Mouse (Mus musculus): ENCODE data around the gene Chst2. TPM values are rescaled to one million over a fixed set of nuclear protein-coding genes. Genes with fewer than 3 reads are reported as not detected.

Chst2 gene
- 2.2 and 2.9 TPM in 2 replicates for polyA plus RNA-seq (2014; fragmentation: Nextera tagmentation; extraction: Ambion mirVana)

GRCm38 (mm10) chr9:95406571-95407561 lies at the start of gene Chst2:
Gene Chst2 (minus strand): TSS chr9:95406722.
- under 1% methylated on average over 75 of the region's 102 CpGs for WGBS (ENCODE audit: insufficient replicate concordance)
- H3K4me3 ChIP-seq (ENCODE audit: low read depth, low read length) = peak within 1 kb of the TSS; percentile 65
- 0 out of 2 replicates have a peak, but pooled peaks cover 2% of the 10 kb centered on the region for H3K4me1 ChIP-seq (ENCODE audit: control insufficient read depth, insufficient read depth, low read length)
- peak within 1 kb of the TSS; percentile 75 for H3K9ac ChIP-seq (ENCODE audit: low read depth, low read length)
- peaks cover 13% of the 10 kb centered on the region for H3K27me3 ChIP-seq (ENCODE audit: control insufficient read depth, insufficient read depth, low read length)
- peak within 1 kb of the TSS; percentile 46; the same call in 1 of the 2 replicates for H3K27ac ChIP-seq (ENCODE audit: low read depth, low read length)
- peak within 1 kb of the TSS; percentile 96 for H3K4me2 ChIP-seq
- no peaks in the 10 kb centered on the region for H3K36me3 ChIP-seq (ENCODE audit: control insufficient read depth, insufficient read depth, low read length)
- no peaks in the 10 kb centered on the region for H3K9me3 ChIP-seq (replicated peaks; ENCODE audit: control insufficient read depth, low read length)
- peak; percentile 87 for ATAC-seq (replicated peaks; ENCODE audit: insufficient number of reproducible peaks, low FRiP score, low TSS enrichment)

- no peak for ATAC-seq (replicated peaks; ENCODE audit: insufficient number of reproducible peaks, low FRiP score, low TSS enrichment)
- 61% methylated on average over 3 of the region's 3 CpGs for WGBS (ENCODE audit: insufficient replicate concordance)
- H3K9ac ChIP-seq (ENCODE audit: low read depth, low read length) = no peak overlapping the region
- H3K4me2 ChIP-seq = no peak overlapping the region
- H3K4me3 ChIP-seq (ENCODE audit: low read depth, low read length) = no peak overlapping the region
- H3K4me1 ChIP-seq (ENCODE audit: control insufficient read depth, insufficient read depth, low read length) = peaks cover 2% of the 10 kb centered on the region; the same call in 1 of the 2 replicates
- no peaks in the 10 kb centered on the region for H3K36me3 ChIP-seq (ENCODE audit: control insufficient read depth, insufficient read depth, low read length)
- no peak overlapping the region for H3K27ac ChIP-seq (ENCODE audit: low read depth, low read length)
- H3K9me3 ChIP-seq (replicated peaks; ENCODE audit: control insufficient read depth, low read length) = no peaks in the 10 kb centered on the region
- H3K27me3 ChIP-seq (ENCODE audit: control insufficient read depth, insufficient read depth, low read length) = no peaks in the 10 kb centered on the region
Observed at GRCm38 (mm10) chr9:95451931-95452330, 45.4 kb upstream of the Chst2 start.

DNA sequence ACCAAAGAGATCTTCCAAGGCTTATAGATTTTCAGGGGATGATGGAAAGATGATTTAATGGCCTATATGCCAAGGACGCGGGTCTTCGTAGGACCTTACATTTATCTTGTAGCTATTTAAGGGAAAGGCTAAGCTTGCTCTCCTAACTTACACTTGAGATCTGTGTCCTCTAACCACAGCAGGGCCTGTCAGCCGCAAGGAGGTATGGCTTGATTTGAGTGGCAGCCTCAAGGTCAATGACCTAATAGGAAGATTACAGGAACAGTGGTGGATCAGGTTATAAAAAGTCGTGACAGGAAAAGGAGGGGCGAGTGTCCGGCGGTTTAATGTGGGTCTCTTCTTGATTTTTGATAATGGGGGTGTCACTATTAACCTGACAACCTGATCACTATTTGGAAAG lies 44.1 kb upstream of the Chst2 start:
- Histone ChIP-seq H3K36me3 (ENCODE audit: control insufficient read depth, insufficient read depth, low read length) (no peaks in the 10 kb centered on the region), H3K27ac (ENCODE audit: low read depth, low read length) (no peak overlapping the region), H3K4me1 (ENCODE audit: control insufficient read depth, insufficient read depth, low read length) (peaks cover 2% of the 10 kb centered on the region; the same call in 1 of the 2 replicates), H3K27me3 (ENCODE audit: control insufficient read depth, insufficient read depth, low read length) (no peaks in the 10 kb centered on the region), H3K4me2 (no peak overlapping the region), H3K9me3 (replicated peaks; ENCODE audit: control insufficient read depth, low read length) (no peaks in the 10 kb centered on the region), H3K9ac (ENCODE audit: low read depth, low read length) (no peak overlapping the region), H3K4me3 (ENCODE audit: low read depth, low read length) (no peak overlapping the region)
- WGBS (ENCODE audit: insufficient replicate concordance) = 73% methylated on average over 8 of the region's 8 CpGs
- no peak for ATAC-seq (replicated peaks; ENCODE audit: insufficient number of reproducible peaks, low FRiP score, low TSS enrichment)

GRCm38 (mm10) chr9:95442321-95442731 lies 35.8 kb upstream of the Chst2 start:
- no peaks in the 10 kb centered on the region for H3K9me3 ChIP-seq (replicated peaks; ENCODE audit: control insufficient read depth, low read length)
- WGBS (ENCODE audit: insufficient replicate concordance) = 7% methylated on average over 13 of the region's 13 CpGs
- H3K27ac ChIP-seq (ENCODE audit: low read depth, low read length) = no peak overlapping the region
- no peak; the same call in 1 of the 2 replicates for ATAC-seq (replicated peaks; ENCODE audit: insufficient number of reproducible peaks, low FRiP score, low TSS enrichment)
- peak overlapping the region; percentile 23 for H3K4me3 ChIP-seq (ENCODE audit: low read depth, low read length)
- H3K36me3 ChIP-seq (ENCODE audit: control insufficient read depth, insufficient read depth, low read length) = no peaks in the 10 kb centered on the region
- no peaks in the 10 kb centered on the region for H3K27me3 ChIP-seq (ENCODE audit: control insufficient read depth, insufficient read depth, low read length)
- H3K9ac ChIP-seq (ENCODE audit: low read depth, low read length) = peak overlapping the region; percentile 49
- peak overlapping the region; percentile 65 for H3K4me2 ChIP-seq
- H3K4me1 ChIP-seq (ENCODE audit: control insufficient read depth, insufficient read depth, low read length) = peaks cover 10% of the 10 kb centered on the region; the same call in 1 of the 2 replicates

- no peaks in the 10 kb centered on the region for H3K9me3 ChIP-seq (replicated peaks; ENCODE audit: control insufficient read depth, low read length)
Observed at GRCm38 (mm10) chr9:95437883-95438282, 31.4 kb upstream of the Chst2 start.

GRCm38 (mm10) chr9:95436294-95436613 lies 29.7 kb upstream of the Chst2 start:
- no peak for ATAC-seq (replicated peaks; ENCODE audit: insufficient number of reproducible peaks, low FRiP score, low TSS enrichment)
- Histone ChIP-seq H3K27ac (ENCODE audit: low read depth, low read length) (no peak overlapping the region), H3K9me3 (replicated peaks; ENCODE audit: control insufficient read depth, low read length) (no peaks in the 10 kb centered on the region), H3K4me1 (ENCODE audit: control insufficient read depth, insufficient read depth, low read length) (no peaks in the 10 kb centered on the region), H3K36me3 (ENCODE audit: control insufficient read depth, insufficient read depth, low read length) (no peaks in the 10 kb centered on the region), H3K27me3 (ENCODE audit: control insufficient read depth, insufficient read depth, low read length) (no peaks in the 10 kb centered on the region), H3K4me2 (no peak overlapping the region), H3K9ac (ENCODE audit: low read depth, low read length) (no peak overlapping the region), H3K4me3 (ENCODE audit: low read depth, low read length) (no peak overlapping the region)
- 69% methylated on average over 4 of the region's 4 CpGs for WGBS (ENCODE audit: insufficient replicate concordance)

More at GRCm38 (mm10) chr9:95437883-95438282, 31.4 kb upstream of the Chst2 start:
- no peak for ATAC-seq (replicated peaks; ENCODE audit: insufficient number of reproducible peaks, low FRiP score, low TSS enrichment)
- 84% methylated on average over 9 of the region's 9 CpGs for WGBS (ENCODE audit: insufficient replicate concordance)
- Histone ChIP-seq H3K9ac (ENCODE audit: low read depth, low read length) (no peak overlapping the region), H3K36me3 (ENCODE audit: control insufficient read depth, insufficient read depth, low read length) (no peaks in the 10 kb centered on the region), H3K27me3 (ENCODE audit: control insufficient read depth, insufficient read depth, low read length) (no peaks in the 10 kb centered on the region), H3K4me3 (ENCODE audit: low read depth, low read length) (no peak overlapping the region), H3K4me2 (no peak overlapping the region), H3K27ac (ENCODE audit: low read depth, low read length) (no peak overlapping the region), H3K4me1 (ENCODE audit: control insufficient read depth, insufficient read depth, low read length) (peaks cover 8% of the 10 kb centered on the region; the same call in 1 of the 2 replicates)

- 67% methylated on average over 20 of the region's 20 CpGs for WGBS (ENCODE audit: insufficient replicate concordance)
- no peak overlapping the region for H3K27ac ChIP-seq (ENCODE audit: low read depth, low read length)
- H3K9me3 ChIP-seq (replicated peaks; ENCODE audit: control insufficient read depth, low read length) = no peaks in the 10 kb centered on the region
- no peaks in the 10 kb centered on the region for H3K36me3 ChIP-seq (ENCODE audit: control insufficient read depth, insufficient read depth, low read length)
- H3K4me2 ChIP-seq = no peak overlapping the region
- no peaks in the 10 kb centered on the region for H3K27me3 ChIP-seq (ENCODE audit: control insufficient read depth, insufficient read depth, low read length)
- ATAC-seq (replicated peaks; ENCODE audit: insufficient number of reproducible peaks, low FRiP score, low TSS enrichment) = no peak
- no peak overlapping the region for H3K9ac ChIP-seq (ENCODE audit: low read depth, low read length)
- H3K4me3 ChIP-seq (ENCODE audit: low read depth, low read length) = no peak overlapping the region
- no peaks in the 10 kb centered on the region for H3K4me1 ChIP-seq (ENCODE audit: control insufficient read depth, insufficient read depth, low read length)
Observed at GRCm38 (mm10) chr9:95435506-95436293, 29.2 kb upstream of the Chst2 start.

- Histone ChIP-seq H3K9ac (ENCODE audit: low read depth, low read length) (no peak overlapping the region), H3K27ac (ENCODE audit: low read depth, low read length) (no peak overlapping the region), H3K9me3 (replicated peaks; ENCODE audit: control insufficient read depth, low read length) (no peaks in the 10 kb centered on the region), H3K36me3 (ENCODE audit: control insufficient read depth, insufficient read depth, low read length) (no peaks in the 10 kb centered on the region), H3K4me1 (ENCODE audit: control insufficient read depth, insufficient read depth, low read length) (no peaks in the 10 kb centered on the region), H3K4me2 (no peak overlapping the region), H3K27me3 (ENCODE audit: control insufficient read depth, insufficient read depth, low read length) (no peaks in the 10 kb centered on the region), H3K4me3 (ENCODE audit: low read depth, low read length) (no peak overlapping the region)
- WGBS (ENCODE audit: insufficient replicate concordance) = 80% methylated on average over 4 of the region's 4 CpGs
- ATAC-seq (replicated peaks; ENCODE audit: insufficient number of reproducible peaks, low FRiP score, low TSS enrichment) = no peak
Observed at GRCm38 (mm10) chr9:95428277-95428676, 21.8 kb upstream of the Chst2 start.
